Mouse (Mus musculus) stomach, embryonic 15.5 days (tissue): ENCODE measurements around the gene Hist1h2bn. TPM values are rescaled to one million over a fixed set of nuclear protein-coding genes. Genes with fewer than 3 reads are reported as not detected.
"Not testable (repeated sequence)": the region's sequence is repeated elsewhere in the genome, so short reads cannot be mapped to it uniquely, and the experiment has no call there.

ENCODE experiments used
- ATAC-seq: fragments of 200-750 bp; cut with Nextera tagmentation; 2 replicates; pipeline ENCODE4 v1.8.0; 2017; ENCODE audit warnings: low read depth, moderate number of reproducible peaks, moderate TSS enrichment; ENCODE audit not compliant: insufficient read depth, low FRiP score
- H3K27ac ChIP-seq: fragments of 300-500 bp; sonication (generic); 2 replicates; pipeline ENCODE4 v1.5.1; 2015; ENCODE audit warnings: mild to moderate bottlenecking, inconsistent platforms
- H3K27me3 ChIP-seq: fragments of 300-500 bp; sonication (generic); replicated peaks from 2 replicates; pipeline ENCODE4 v1.6.1; 2015; ENCODE audit warnings: inconsistent platforms
- H3K36me3 ChIP-seq: fragments of 300-500 bp; sonication (generic); 2 replicates; pipeline ENCODE4 v1.6.1; 2015; ENCODE audit warnings: inconsistent platforms
- H3K4me1 ChIP-seq: fragments of 300-500 bp; sonication (generic); 2 replicates; pipeline ENCODE4 v1.6.1; 2015; ENCODE audit warnings: inconsistent platforms
- H3K4me2 ChIP-seq: fragments of 300-500 bp; sonication (generic); 2 replicates; pipeline ENCODE4 v1.6.1; 2015; ENCODE audit warnings: mild to moderate bottlenecking, inconsistent platforms
- H3K4me3 ChIP-seq: fragments of 300-500 bp; sonication (generic); replicated peaks from 2 replicates; pipeline ENCODE4 v1.5.1; 2015; ENCODE audit warnings: inconsistent platforms
- H3K9ac ChIP-seq: fragments of 300-500 bp; sonication (generic); 2 replicates; pipeline ENCODE4 v1.6.1; 2015; ENCODE audit warnings: inconsistent platforms
- H3K9me3 ChIP-seq: fragments of 300-500 bp; sonication (generic); 2 replicates; pipeline ENCODE4 v1.6.1; 2016; ENCODE audit warnings: inconsistent platforms
- WGBS: fragments of 180-500 bp; shearing (Covaris S2); methylation state at CpG from one replicate; pipeline ENCODE4 v1.1.7; 2015; 5-methylcytosine and 5-hydroxymethylcytosine counted together
- microRNA-seq: library from miRNA; unstranded; fragments of <30 nt; microRNA quantifications from one replicate; pipeline ENCODE4, GENCODE M21; 2016
- polyA plus RNA-seq: library from polyadenylated mRNA; unstranded; fragments of >200 nt; fragmentation: Nextera tagmentation; extraction: Ambion mirVana; gene quantifications from 2 replicates; pipeline ENCODE4 v1.2.1, GENCODE M21; 2015

Gene Hist1h2bn
- polyA plus RNA-seq, 1 experiment from 2014 or later = 6.0 TPM

GRCm38 (mm10) chr13:21786899-21787629, 33.1 kb downstream of the Hist1h2bn start, which contains the start of the genes Hist1h2an and Hist1h2bp:
Gene Hist1h2an, minus strand, starts transcription at chr13:21787218.
Gene Hist1h2bp, plus strand, starts transcription at chr13:21787461.
- peaks cover 12% of the 10 kb centered on the region for H3K4me1 ChIP-seq
- H3K27me3 ChIP-seq, H3K9me3 ChIP-seq, H3K9ac ChIP-seq, H3K36me3 ChIP-seq: not testable (repeated sequence)
- H3K4me2 ChIP-seq = peak within 1 kb of the TSS; percentile 57
- peak within 1 kb of the TSS; percentile 89 for H3K27ac ChIP-seq
- ATAC-seq = peak; percentile 91
- peak within 1 kb of the TSS; percentile 37 for H3K4me3 ChIP-seq
- 0% methylated on average over 38 of the region's 63 CpGs for WGBS

- WGBS = 19% methylated on average over 16 of the region's 21 CpGs
- ATAC-seq = 0 out of 2 replicates have a peak, but pooled peaks have one; percentile 1
These were observed 34.1 kb downstream of the Hist1h2bn start for GRCm38 (mm10) chr13:21787760-21788593.

GRCm38 (mm10) chr13:21789925-21790324, 36.0 kb downstream of the Hist1h2bn start:
- no peak overlapping the region for H3K27ac ChIP-seq
- ATAC-seq = no peak
- 45% methylated on average over 6 of the region's 6 CpGs for WGBS
- no peak overlapping the region for H3K4me3 ChIP-seq
- H3K4me1 ChIP-seq = 0 out of 2 replicates have a peak, but pooled peaks cover 3% of the 10 kb centered on the region
- no peak overlapping the region for H3K4me2 ChIP-seq
- no peak overlapping the region for H3K9ac ChIP-seq
- H3K9me3 ChIP-seq = no peaks in the 10 kb centered on the region
- H3K27me3 ChIP-seq = no peaks in the 10 kb centered on the region
- no peaks in the 10 kb centered on the region for H3K36me3 ChIP-seq

More at GRCm38 (mm10) chr13:21787760-21788593, 34.1 kb downstream of the Hist1h2bn start:
- no peak overlapping the region; the same call in 1 of the 2 replicates for H3K9ac ChIP-seq
- H3K4me2 ChIP-seq = peak overlapping the region; percentile 55
- H3K9me3 ChIP-seq = no peaks in the 10 kb centered on the region
- peaks cover 12% of the 10 kb centered on the region for H3K4me1 ChIP-seq
- H3K4me3 ChIP-seq = peak overlapping the region; percentile 37; the same call in 1 of the 2 replicates
- peak overlapping the region; percentile 75 for H3K27ac ChIP-seq
- no peaks in the 10 kb centered on the region for H3K36me3 ChIP-seq
- H3K27me3 ChIP-seq = no peaks in the 10 kb centered on the region

- H3K27me3 ChIP-seq = no peaks in the 10 kb centered on the region
- no peak for ATAC-seq
- peak overlapping the region; percentile 13; the same call in 1 of the 2 replicates for H3K4me3 ChIP-seq
- H3K9ac ChIP-seq = 0 out of 2 replicates have a peak overlapping the region, but pooled peaks have one; percentile 12
- 0 out of 2 replicates have a peak, but pooled peaks cover 3% of the 10 kb centered on the region for H3K4me1 ChIP-seq
- peak overlapping the region; percentile 35 for H3K27ac ChIP-seq
- H3K4me2 ChIP-seq = peak overlapping the region; percentile 49
- WGBS = 16% methylated on average over 17 of the region's 18 CpGs
- H3K9me3 ChIP-seq = no peaks in the 10 kb centered on the region
- no peaks in the 10 kb centered on the region for H3K36me3 ChIP-seq
These were observed 36.8 kb downstream of the Hist1h2bn start for GRCm38 (mm10) chr13:21790601-21791283.

- 90% methylated on average over 7 of the region's 7 CpGs for WGBS
- H3K27me3 ChIP-seq = no peaks in the 10 kb centered on the region
- ATAC-seq = no peak
- H3K9ac ChIP-seq = no peak overlapping the region
- H3K27ac ChIP-seq = no peak overlapping the region
- H3K4me3 ChIP-seq = no peak overlapping the region
- H3K9me3 ChIP-seq = no peaks in the 10 kb centered on the region
- H3K36me3 ChIP-seq = no peaks in the 10 kb centered on the region
- H3K4me2 ChIP-seq = no peak overlapping the region
- 0 out of 2 replicates have a peak, but pooled peaks cover under 1% of the 10 kb centered on the region for H3K4me1 ChIP-seq
These were observed 41.7 kb downstream of the Hist1h2bn start for GRCm38 (mm10) chr13:21795584-21795983.

- H3K9ac ChIP-seq, H3K27ac ChIP-seq, H3K36me3 ChIP-seq, H3K27me3 ChIP-seq, H3K4me3 ChIP-seq, H3K4me1 ChIP-seq, ATAC-seq, H3K9me3 ChIP-seq, H3K4me2 ChIP-seq: not testable (repeated sequence)
These were observed 43.2 kb downstream of the Hist1h2bn start for GRCm38 (mm10) chr13:21797163-21797562.

GRCm38 (mm10) chr13:21803058-21803457, 49.1 kb downstream of the Hist1h2bn start:
- H3K27me3 ChIP-seq, H3K4me2 ChIP-seq, H3K9ac ChIP-seq, H3K4me1 ChIP-seq, H3K4me3 ChIP-seq, H3K36me3 ChIP-seq, H3K27ac ChIP-seq, H3K9me3 ChIP-seq: not testable (repeated sequence)
- ATAC-seq = peak; percentile 72; the same call in 1 of the 2 replicates
- WGBS = no CpG with 5 or more reads among the region's 4 CpGs

Small RNA genes within 50 kb of the gene (microRNA-seq; reads per million reads assigned to microRNA genes)
- gene Gm44346 (not detected), gene Gm44357 (not detected), gene Gm44367 (not detected), gene Gm44454 (not detected)

Other genes starting within 250 kb of the Hist1h2bn start
- 5.4 and 5.5 TPM in 2 replicates for gene Zkscan8, start 223.0 kb upstream of the Hist1h2bn start, polyA plus RNA-seq
- gene Olfr1366, start 211.3 kb upstream of the Hist1h2bn start, polyA plus RNA-seq = 0.26 and 0.27 TPM in 2 replicates
- 0.06 TPM in 1 of 2 replicates, not detected in the other for gene Olfr1535, start 194.2 kb upstream of the Hist1h2bn start, polyA plus RNA-seq
- not detected in 2 replicates for gene Olfr1364, start 172.4 kb upstream of the Hist1h2bn start, polyA plus RNA-seq
- not detected in 2 replicates for gene Olfr1362, start 140.1 kb upstream of the Hist1h2bn start, polyA plus RNA-seq
- not detected in 2 replicates for gene Olfr11, start 111.6 kb upstream of the Hist1h2bn start, polyA plus RNA-seq
- gene Olfr1361, start 90.7 kb upstream of the Hist1h2bn start, polyA plus RNA-seq = not detected in 2 replicates
- not detected in 2 replicates for gene Olfr1360, start 76.7 kb upstream of the Hist1h2bn start, polyA plus RNA-seq
- gene Olfr1359, start 56.0 kb upstream of the Hist1h2bn start, polyA plus RNA-seq = not detected in 2 replicates
- 1.4 and 4.4 TPM in 2 replicates for gene Hist1h2bl, start 38.0 kb upstream of the Hist1h2bn start, polyA plus RNA-seq
- gene Hist1h2ai, start 37.7 kb upstream of the Hist1h2bn start, polyA plus RNA-seq = 25.1 TPM in 2 replicates
- gene Hist1h3h, start 36.5 kb upstream of the Hist1h2bn start, polyA plus RNA-seq = 4.7 and 6.3 TPM in 2 replicates
- gene Hist1h2bm, start 32.1 kb upstream of the Hist1h2bn start, polyA plus RNA-seq = 2.5 and 3.3 TPM in 2 replicates
- gene Hist1h4j, start 19.1 kb upstream of the Hist1h2bn start, polyA plus RNA-seq = 2.9 and 3.6 TPM in 2 replicates
- gene Hist1h4k, start 3.6 kb upstream of the Hist1h2bn start, polyA plus RNA-seq = 2.4 and 3.2 TPM in 2 replicates
- gene Hist1h2ak, start 296 bp upstream of the Hist1h2bn start, polyA plus RNA-seq = 28.6 and 40.6 TPM in 2 replicates
- 25.3 and 26.3 TPM in 2 replicates for gene Hist1h1b, start 26.5 kb downstream of the Hist1h2bn start, polyA plus RNA-seq
- 109 and 120 TPM in 2 replicates for gene Hist1h3i, start 29.2 kb downstream of the Hist1h2bn start, polyA plus RNA-seq
- 9.6 and 16.6 TPM in 2 replicates for gene Hist1h2an, start 33.1 kb downstream of the Hist1h2bn start, polyA plus RNA-seq
- gene Hist1h2bp, start 33.3 kb downstream of the Hist1h2bn start, polyA plus RNA-seq = 1.4 and 2.1 TPM in 2 replicates
- 17.3 and 17.7 TPM in 2 replicates for gene Hist1h2bq, start 56.1 kb downstream of the Hist1h2bn start, polyA plus RNA-seq
- gene Hist1h2ao, start 56.3 kb downstream of the Hist1h2bn start, polyA plus RNA-seq = 1.7 TPM in 1 of 2 replicates, not detected in the other
- gene Hist1h4m, start 57.6 kb downstream of the Hist1h2bn start, polyA plus RNA-seq = 0.68 TPM in 1 of 2 replicates, not detected in the other
- gene Hist1h4n, start 78.1 kb downstream of the Hist1h2bn start, polyA plus RNA-seq = 14.0 and 15.4 TPM in 2 replicates
- 2,912 and 3,763 TPM in 2 replicates for gene Hist1h2ap, start 79.4 kb downstream of the Hist1h2bn start, polyA plus RNA-seq
- gene Hist1h2br, start 79.6 kb downstream of the Hist1h2bn start, polyA plus RNA-seq = 19.8 and 19.9 TPM in 2 replicates
- gene Zfp184, start 191.0 kb downstream of the Hist1h2bn start, polyA plus RNA-seq = 7.8 and 8.5 TPM in 2 replicates
- 0.09 and 0.12 TPM in 2 replicates for gene Pom121l2, start 227.1 kb downstream of the Hist1h2bn start, polyA plus RNA-seq